Mouse (Mus musculus) erythroblast, adult 5-6 weeks (primary cell): Measurements from ENCODE around the gene B020004J07Rik. TPM values are rescaled to one million over a fixed set of nuclear protein-coding genes. Genes with fewer than 3 reads are reported as not detected.
"Not testable (repeated sequence)": the region's sequence is repeated elsewhere in the genome, so short reads cannot be mapped to it uniquely, and the experiment has no call there.

ENCODE experiments used
- ATAC-seq: replicated peaks from 2 replicates; pipeline ENCODE4 v1.8.0; 2016; ENCODE audit warnings: moderate number of reproducible peaks, mild to moderate bottlenecking, moderate TSS enrichment, inconsistent platforms; ENCODE audit not compliant: poor library complexity, low FRiP score, severe bottlenecking
- total RNA-seq, 2 experiments: library from RNA; stranded (forward) in 1 of 2; stranded (reverse) in 1 of 2; fragments of 150-400 nt in 1 of 2; fragments of 200-764, 138-1000 nt in 1 of 2; gene quantifications; 2 replicates each; pipeline versions ENCODE4 v1.2.3 to v1.2.4; 2015 to 2017; ENCODE audit warnings: low replicate concordance in 2 of 2

Gene B020004J07Rik
- total RNA-seq (2015; ENCODE audit: low replicate concordance), result not detected in 2 replicates
- not detected in 2 replicates for total RNA-seq (2017; ENCODE audit: low replicate concordance)

GRCm38 (mm10) chr4:101843923-101844322 is at the start of gene B020004J07Rik:
B020004J07Rik (minus strand) TSS chr4:101844023.
- not testable (repeated sequence) for ATAC-seq

- ATAC-seq, result no peak
Observed at GRCm38 (mm10) chr4:101889377-101889776, 45.6 kb upstream of the B020004J07Rik start.

GRCm38 (mm10) chr4:101883641-101884040 is 39.8 kb upstream of the B020004J07Rik start:
- ATAC-seq, result no peak

GRCm38 (mm10) chr4:101875687-101876086 is 31.9 kb upstream of the B020004J07Rik start:
- ATAC-seq, result not testable (repeated sequence)

- ATAC-seq, result not testable (repeated sequence)
Observed at GRCm38 (mm10) chr4:101872031-101872430, 28.2 kb upstream of the B020004J07Rik start.

GRCm38 (mm10) chr4:101862289-101862688 is 18.5 kb upstream of the B020004J07Rik start:
- no peak for ATAC-seq

- ATAC-seq, result no peak
Observed at GRCm38 (mm10) chr4:101860873-101861272, 17.1 kb upstream of the B020004J07Rik start.

GRCm38 (mm10) chr4:101850908-101851307 is 7.1 kb upstream of the B020004J07Rik start:
- no peak for ATAC-seq

Other genes with a start within 250 kb of the B020004J07Rik start
- gene Leprot, start 196.3 kb downstream of the B020004J07Rik start, total RNA-seq (2015; ENCODE audit: low replicate concordance), result 16.1 and 21.9 TPM in 2 replicates
- gene Leprot, start 196.3 kb downstream of the B020004J07Rik start, total RNA-seq (2017; ENCODE audit: low replicate concordance), result 26.3 and 31.0 TPM in 2 replicates
- 33.0 TPM in 1 of 2 replicates, not detected in the other for gene Lepr, start 126.6 kb downstream of the B020004J07Rik start, total RNA-seq (2015; ENCODE audit: low replicate concordance)
- gene Lepr, start 126.6 kb downstream of the B020004J07Rik start, total RNA-seq (2017; ENCODE audit: low replicate concordance), result 1.3 and 7.9 TPM in 2 replicates
- gene C130073F10Rik, start 49.8 kb upstream of the B020004J07Rik start, total RNA-seq (2015; ENCODE audit: low replicate concordance), result not detected in 2 replicates
- gene C130073F10Rik, start 49.8 kb upstream of the B020004J07Rik start, total RNA-seq (2017; ENCODE audit: low replicate concordance), result not detected in 2 replicates
- gene Gm12800, start 65.1 kb upstream of the B020004J07Rik start, total RNA-seq (2015; ENCODE audit: low replicate concordance), result not detected in 2 replicates
- gene Gm12800, start 65.1 kb upstream of the B020004J07Rik start, total RNA-seq (2017; ENCODE audit: low replicate concordance), result not detected in 2 replicates
- gene Gm12794, start 96.4 kb upstream of the B020004J07Rik start, total RNA-seq (2015; ENCODE audit: low replicate concordance), result not detected in 2 replicates
- gene Gm12794, start 96.4 kb upstream of the B020004J07Rik start, total RNA-seq (2017; ENCODE audit: low replicate concordance), result not detected in 2 replicates
- not detected in 2 replicates for gene Gm12790, start 137.0 kb upstream of the B020004J07Rik start, total RNA-seq (2015; ENCODE audit: low replicate concordance)
- not detected in 2 replicates for gene Gm12790, start 137.0 kb upstream of the B020004J07Rik start, total RNA-seq (2017; ENCODE audit: low replicate concordance)
- gene Gm12789, start 142.6 kb upstream of the B020004J07Rik start, total RNA-seq (2015; ENCODE audit: low replicate concordance), result not detected in 2 replicates
- gene Gm12789, start 142.6 kb upstream of the B020004J07Rik start, total RNA-seq (2017; ENCODE audit: low replicate concordance), result not detected in 2 replicates
- 4.0 and 5.4 TPM in 2 replicates for gene Pde4b, start 243.5 kb upstream of the B020004J07Rik start, total RNA-seq (2015; ENCODE audit: low replicate concordance)
- 2.3 and 3.5 TPM in 2 replicates for gene Pde4b, start 243.5 kb upstream of the B020004J07Rik start, total RNA-seq (2017; ENCODE audit: low replicate concordance)